Mouse (Mus musculus): ENCODE measurements around the gene Ubl7. TPM values are rescaled to one million over a fixed set of nuclear protein-coding genes. Genes with fewer than 3 reads are reported as not detected.

The Ubl7 gene
- polyA plus RNA-seq, 1 experiment from 2014 or later, result 104 TPM

DNA sequence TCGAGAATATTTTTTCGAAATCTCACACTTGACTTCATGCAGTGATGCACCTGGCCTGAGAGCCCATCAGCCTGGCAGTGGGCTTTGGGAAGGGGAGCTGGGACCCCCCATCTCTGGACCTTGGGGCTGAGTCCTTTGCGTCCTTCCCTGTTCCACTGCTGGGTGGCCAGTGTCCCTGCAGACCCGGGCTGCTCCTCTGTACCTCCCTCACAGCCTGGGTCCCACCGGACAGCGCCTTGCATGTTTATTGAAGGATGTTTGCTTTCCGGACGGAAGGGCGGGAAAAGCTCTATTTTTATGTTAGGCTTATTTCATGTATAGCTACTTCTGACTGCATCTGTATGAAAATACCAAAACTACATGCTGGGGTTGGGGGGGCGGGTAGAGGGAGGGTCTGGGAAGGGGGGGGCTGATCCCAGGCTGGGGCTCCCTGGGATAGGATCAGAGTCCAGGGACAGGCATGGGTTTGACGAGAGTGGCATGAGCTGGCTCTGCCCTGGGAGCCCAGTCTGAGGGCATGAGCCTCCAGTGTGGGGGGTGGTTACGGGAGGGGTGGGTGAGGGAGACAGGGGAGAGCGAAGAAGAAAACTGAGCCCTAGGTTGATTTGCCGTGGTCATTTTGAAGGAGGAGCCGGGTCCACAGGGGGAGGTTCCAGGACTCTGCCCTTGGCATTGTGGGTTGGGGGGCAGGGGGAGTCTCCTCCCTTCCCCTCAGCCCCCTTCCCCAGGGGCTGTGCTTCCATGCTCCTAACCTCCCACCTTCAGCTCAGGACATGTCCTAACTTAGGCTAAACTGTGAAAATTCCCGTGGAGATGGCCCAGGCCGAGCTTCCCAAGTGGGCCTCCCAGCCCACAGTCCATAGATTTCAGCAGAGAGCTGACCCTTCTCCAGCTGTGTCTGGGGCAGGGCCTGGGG, 51.3 kb downstream of the Ubl7 start:
- H3K36me3 ChIP-seq, result no peaks in the 10 kb centered on the region
- no peaks in the 10 kb centered on the region; the same call in 1 of the 2 replicates for H3K27me3 ChIP-seq (replicated peaks)
- H3K9ac ChIP-seq, result no peak overlapping the region
- ATAC-seq (ENCODE audit: insufficient number of reproducible peaks, low FRiP score), result no peak
- no peaks in the 10 kb centered on the region for H3K9me3 ChIP-seq (replicated peaks)
- no peak overlapping the region for H3K4me2 ChIP-seq
- H3K4me3 ChIP-seq, result no peak overlapping the region
- H3K27ac ChIP-seq (ENCODE audit: poor library complexity, severe bottlenecking), result no peak overlapping the region
- WGBS, result 56% methylated on average over 17 of the region's 17 CpGs
- H3K4me1 ChIP-seq (replicated peaks), result peaks cover 32% of the 10 kb centered on the region

DNA sequence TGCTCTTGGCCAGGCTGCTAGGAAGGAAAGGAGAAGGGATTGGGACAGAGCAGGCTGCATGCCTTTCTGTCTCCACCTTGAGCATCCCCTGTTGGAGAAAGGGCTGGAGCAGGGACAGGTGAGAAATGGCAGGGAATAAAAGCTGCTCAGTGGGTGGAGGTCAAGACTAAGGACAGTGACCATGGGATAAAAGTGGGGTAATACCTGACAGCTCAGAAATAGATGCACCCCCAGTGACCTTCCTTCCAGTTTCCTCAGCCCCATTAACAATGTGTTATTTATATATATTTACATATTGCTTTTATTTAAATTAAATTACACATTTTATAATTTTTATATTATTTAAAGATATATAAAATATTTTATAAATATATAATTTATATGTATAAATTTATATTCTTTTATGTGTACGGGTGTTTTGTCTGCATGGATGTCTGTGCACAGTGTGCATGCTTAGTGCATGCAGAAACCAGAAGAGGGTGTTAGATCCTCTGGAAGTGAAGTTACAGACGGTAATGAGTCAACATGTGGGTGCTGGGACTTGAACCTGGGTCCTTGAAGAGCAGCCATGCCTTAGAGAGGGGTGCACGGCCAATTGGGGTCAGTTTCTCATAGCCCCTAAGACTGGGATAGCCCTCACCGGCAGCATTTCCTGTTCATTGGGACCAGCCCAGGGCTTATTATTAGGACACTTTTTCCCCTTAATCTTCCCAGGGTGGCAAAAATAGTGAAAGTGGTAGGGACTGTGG, 52.6 kb downstream of the Ubl7 start:
- Histone ChIP-seq H3K9me3 (replicated peaks) (no peaks in the 10 kb centered on the region), H3K4me1 (replicated peaks) (peaks cover 40% of the 10 kb centered on the region), H3K4me3 (no peak overlapping the region), H3K27ac (ENCODE audit: poor library complexity, severe bottlenecking) (no peak overlapping the region), H3K27me3 (replicated peaks) (no peaks in the 10 kb centered on the region; the same call in 1 of the 2 replicates), H3K4me2 (no peak overlapping the region), H3K36me3 (no peaks in the 10 kb centered on the region), H3K9ac (no peak overlapping the region)
- ATAC-seq (ENCODE audit: insufficient number of reproducible peaks, low FRiP score), result no peak
- 81% methylated on average over 4 of the region's 4 CpGs for WGBS

DNA sequence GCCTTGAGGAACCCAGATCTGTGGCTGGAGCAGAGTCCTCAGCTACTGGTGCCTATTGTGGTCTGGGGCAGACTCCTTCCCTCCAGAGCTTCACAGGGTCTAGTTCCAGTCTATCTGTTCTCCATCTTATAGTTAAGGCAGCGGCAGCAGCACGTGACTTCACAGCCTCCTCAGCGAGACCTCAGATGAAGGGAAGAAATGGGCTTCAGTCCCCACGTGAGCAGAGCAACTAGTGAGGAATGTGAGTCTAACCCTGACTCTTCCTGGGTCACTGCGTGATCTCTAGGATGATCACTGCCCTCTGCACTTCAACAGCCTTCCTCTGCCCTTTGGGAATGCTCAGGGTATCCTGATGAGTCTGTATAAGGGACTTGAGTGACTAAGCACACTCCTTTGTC, 53.2 kb downstream of the Ubl7 start:
- Histone ChIP-seq H3K36me3 (no peaks in the 10 kb centered on the region), H3K9me3 (replicated peaks) (no peaks in the 10 kb centered on the region), H3K4me2 (no peak overlapping the region), H3K4me1 (replicated peaks) (peaks cover 40% of the 10 kb centered on the region), H3K9ac (no peak overlapping the region), H3K27ac (ENCODE audit: poor library complexity, severe bottlenecking) (no peak overlapping the region), H3K4me3 (no peak overlapping the region), H3K27me3 (replicated peaks) (no peaks in the 10 kb centered on the region; the same call in 1 of the 2 replicates)
- ATAC-seq (ENCODE audit: insufficient number of reproducible peaks, low FRiP score), result no peak
- WGBS, result 71% methylated on average over 5 of the region's 5 CpGs

DNA sequence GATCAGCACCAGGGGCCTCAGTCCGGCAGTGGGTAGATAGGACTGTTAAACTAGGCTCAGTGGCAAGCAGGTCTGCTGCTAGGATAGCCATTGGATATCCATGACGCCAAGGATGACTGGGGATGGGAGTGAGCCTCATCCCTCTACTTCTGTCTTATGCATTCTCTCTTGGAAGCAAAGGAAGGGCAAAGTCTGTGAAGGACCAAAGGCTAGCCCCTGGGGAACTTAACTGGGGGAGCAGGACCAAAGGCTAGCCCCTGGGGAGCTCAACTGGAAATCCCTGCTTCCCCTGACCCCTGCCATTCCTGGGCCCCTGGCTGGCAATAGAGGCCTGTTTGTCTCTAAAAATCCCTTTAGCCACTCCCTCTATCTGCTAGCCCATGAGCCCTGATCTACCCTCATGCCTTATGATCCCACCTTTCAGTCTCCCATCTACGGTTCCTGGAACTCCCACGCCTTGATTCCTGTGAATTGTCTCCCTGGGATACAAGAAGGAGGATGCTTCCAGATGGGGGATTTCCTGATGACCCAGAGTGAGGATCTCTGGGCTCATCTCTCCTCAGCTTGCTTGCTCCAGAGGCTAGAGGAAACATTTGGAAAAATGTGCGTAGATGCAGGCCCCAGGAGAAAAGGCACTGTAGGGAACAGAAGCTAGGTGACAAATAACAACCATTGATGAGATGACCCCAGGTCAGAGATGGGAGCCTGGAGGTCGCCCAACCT, 53.9 kb downstream of the Ubl7 start:
- Histone ChIP-seq H3K4me3 (no peak overlapping the region), H3K27ac (ENCODE audit: poor library complexity, severe bottlenecking) (no peak overlapping the region), H3K36me3 (no peaks in the 10 kb centered on the region), H3K27me3 (replicated peaks) (no peaks in the 10 kb centered on the region; the same call in 1 of the 2 replicates), H3K9ac (no peak overlapping the region), H3K9me3 (replicated peaks) (no peaks in the 10 kb centered on the region), H3K4me2 (no peak overlapping the region), H3K4me1 (replicated peaks) (peaks cover 37% of the 10 kb centered on the region)
- 83% methylated on average over 6 of the region's 6 CpGs for WGBS
- ATAC-seq (ENCODE audit: insufficient number of reproducible peaks, low FRiP score), result no peak

DNA sequence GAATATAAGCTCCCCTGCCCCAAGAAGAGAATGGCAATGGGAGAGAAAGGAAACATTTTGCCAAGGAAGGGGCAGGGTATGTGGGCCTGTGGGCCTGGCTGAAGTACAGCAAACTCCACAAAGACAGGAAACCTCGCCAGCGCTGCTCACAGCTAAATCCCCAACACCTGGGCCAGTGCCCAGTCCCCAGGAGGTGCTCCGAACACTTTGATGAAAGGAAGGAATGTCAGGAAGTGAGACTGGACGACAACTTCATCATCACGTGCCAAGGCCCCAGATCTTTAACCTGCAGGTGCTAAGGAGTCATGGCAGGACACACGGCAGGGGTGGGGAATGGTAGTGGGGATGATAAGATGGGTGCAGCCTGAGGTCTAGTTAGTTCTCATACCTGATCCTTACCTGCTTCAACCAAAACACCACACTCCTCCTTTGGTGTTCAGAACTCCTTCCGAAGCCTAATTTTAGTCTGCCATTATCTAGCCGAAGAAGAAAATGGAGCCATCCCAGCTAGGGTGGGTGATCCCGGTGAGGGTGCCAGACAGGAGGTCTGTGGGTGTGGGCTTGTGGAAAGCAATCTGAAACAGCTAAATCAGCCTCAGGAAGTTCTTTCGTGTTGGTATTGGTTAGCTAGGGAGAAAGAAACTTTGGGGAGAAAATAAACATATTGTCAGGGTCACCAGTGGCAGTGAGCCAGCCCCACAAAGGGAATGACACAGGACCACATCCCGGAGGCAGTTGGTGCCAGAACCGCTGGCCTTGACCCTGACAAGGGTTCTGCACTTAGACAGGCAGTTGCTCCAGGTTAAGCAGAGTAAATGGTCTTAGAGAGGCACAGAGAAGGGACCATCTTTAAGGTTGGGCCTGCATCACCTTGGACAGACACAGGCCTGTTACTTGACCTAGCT, 54.8 kb downstream of the Ubl7 start:
- Histone ChIP-seq H3K27me3 (replicated peaks) (no peaks in the 10 kb centered on the region; the same call in 1 of the 2 replicates), H3K27ac (ENCODE audit: poor library complexity, severe bottlenecking) (no peak overlapping the region), H3K9ac (no peak overlapping the region), H3K4me2 (no peak overlapping the region), H3K36me3 (no peaks in the 10 kb centered on the region), H3K4me3 (no peak overlapping the region), H3K4me1 (replicated peaks) (peaks cover 28% of the 10 kb centered on the region), H3K9me3 (replicated peaks) (no peaks in the 10 kb centered on the region)
- 55% methylated on average over 12 of the region's 12 CpGs for WGBS
- no peak for ATAC-seq (ENCODE audit: insufficient number of reproducible peaks, low FRiP score)

DNA sequence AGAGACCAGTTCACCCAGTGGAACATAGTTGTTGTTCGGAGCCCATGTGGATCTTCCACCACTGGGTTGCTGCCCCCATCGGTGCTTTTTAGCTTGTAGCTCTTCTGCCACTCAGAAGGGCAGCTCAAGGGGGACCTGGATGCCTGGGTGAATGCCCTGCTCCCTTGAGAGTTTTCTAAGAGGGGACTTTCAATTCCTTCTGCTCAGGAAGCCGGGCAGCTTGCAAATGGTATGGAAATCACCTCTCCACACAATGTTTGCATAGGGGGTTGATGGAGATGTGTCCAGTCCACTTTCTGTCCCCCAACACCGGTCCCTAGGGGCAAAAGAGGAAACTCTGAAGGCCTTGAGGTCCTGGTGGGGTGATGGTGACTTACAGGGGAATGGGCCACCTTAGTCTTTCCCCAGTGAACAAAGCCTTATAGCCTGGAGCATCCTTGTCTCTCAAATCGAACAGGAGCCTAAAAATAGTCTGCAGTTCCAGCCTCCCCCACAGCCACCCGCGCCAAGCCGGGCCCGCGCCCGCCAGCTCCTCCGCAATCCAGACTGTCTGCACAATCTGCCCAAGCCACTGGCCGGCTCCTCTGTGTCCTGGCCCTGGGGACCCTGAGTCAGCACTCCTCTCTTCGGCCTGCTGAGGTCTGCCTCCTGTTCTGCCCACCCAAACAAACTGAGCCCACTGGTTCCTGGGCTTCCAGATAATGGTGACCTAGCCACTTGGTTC, 56.6 kb downstream of the Ubl7 start:
- WGBS, result 45% methylated on average over 14 of the region's 14 CpGs

DNA sequence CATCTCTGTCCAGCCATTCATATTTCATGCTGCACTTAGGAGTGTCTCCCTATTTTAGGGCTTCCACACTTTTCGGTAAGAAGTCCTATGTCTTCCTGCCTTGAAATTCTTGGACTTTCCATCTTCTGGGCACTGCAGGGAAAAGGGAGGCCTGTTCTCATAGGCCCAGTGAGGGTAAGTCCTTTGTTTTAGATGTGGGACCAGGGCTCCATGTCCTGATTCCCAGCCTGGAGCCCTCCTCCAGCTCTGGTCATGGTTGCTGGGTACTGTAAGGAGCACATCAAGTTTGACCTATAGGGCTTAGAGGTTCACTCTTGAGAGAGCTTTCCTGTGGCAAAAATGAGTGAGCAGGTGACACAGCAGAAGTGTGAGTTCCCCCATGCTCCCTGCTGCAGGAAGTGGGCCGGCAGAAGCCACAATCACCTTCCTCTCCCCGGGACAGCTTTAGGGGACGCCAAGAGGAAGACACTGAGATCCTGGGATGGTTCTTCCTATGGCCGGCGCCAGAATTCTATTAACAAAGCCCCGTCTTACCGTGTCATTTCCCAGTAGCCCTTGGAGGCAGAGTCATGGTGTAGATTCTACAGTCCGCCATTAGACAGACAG, 57.5 kb downstream of the Ubl7 start:
- Histone ChIP-seq H3K4me3 (no peak overlapping the region), H3K27me3 (replicated peaks) (no peaks in the 10 kb centered on the region; the same call in 1 of the 2 replicates), H3K36me3 (no peaks in the 10 kb centered on the region), H3K4me1 (replicated peaks) (peaks cover 28% of the 10 kb centered on the region), H3K9me3 (replicated peaks) (no peaks in the 10 kb centered on the region), H3K4me2 (no peak overlapping the region), H3K9ac (no peak overlapping the region), H3K27ac (ENCODE audit: poor library complexity, severe bottlenecking) (no peak overlapping the region)
- 85% methylated on average over 9 of the region's 9 CpGs for WGBS
- ATAC-seq (ENCODE audit: insufficient number of reproducible peaks, low FRiP score), result no peak

More for the DNA sequence above, 56.6 kb downstream of the Ubl7 start:
- Histone ChIP-seq H3K4me2 (no peak overlapping the region), H3K9ac (no peak overlapping the region), H3K4me1 (replicated peaks) (peaks cover 27% of the 10 kb centered on the region), H3K4me3 (no peak overlapping the region), H3K9me3 (replicated peaks) (no peaks in the 10 kb centered on the region), H3K36me3 (no peaks in the 10 kb centered on the region), H3K27me3 (replicated peaks) (no peaks in the 10 kb centered on the region; the same call in 1 of the 2 replicates), H3K27ac (ENCODE audit: poor library complexity, severe bottlenecking) (no peak overlapping the region)
- ATAC-seq (ENCODE audit: insufficient number of reproducible peaks, low FRiP score), result no peak

DNA sequence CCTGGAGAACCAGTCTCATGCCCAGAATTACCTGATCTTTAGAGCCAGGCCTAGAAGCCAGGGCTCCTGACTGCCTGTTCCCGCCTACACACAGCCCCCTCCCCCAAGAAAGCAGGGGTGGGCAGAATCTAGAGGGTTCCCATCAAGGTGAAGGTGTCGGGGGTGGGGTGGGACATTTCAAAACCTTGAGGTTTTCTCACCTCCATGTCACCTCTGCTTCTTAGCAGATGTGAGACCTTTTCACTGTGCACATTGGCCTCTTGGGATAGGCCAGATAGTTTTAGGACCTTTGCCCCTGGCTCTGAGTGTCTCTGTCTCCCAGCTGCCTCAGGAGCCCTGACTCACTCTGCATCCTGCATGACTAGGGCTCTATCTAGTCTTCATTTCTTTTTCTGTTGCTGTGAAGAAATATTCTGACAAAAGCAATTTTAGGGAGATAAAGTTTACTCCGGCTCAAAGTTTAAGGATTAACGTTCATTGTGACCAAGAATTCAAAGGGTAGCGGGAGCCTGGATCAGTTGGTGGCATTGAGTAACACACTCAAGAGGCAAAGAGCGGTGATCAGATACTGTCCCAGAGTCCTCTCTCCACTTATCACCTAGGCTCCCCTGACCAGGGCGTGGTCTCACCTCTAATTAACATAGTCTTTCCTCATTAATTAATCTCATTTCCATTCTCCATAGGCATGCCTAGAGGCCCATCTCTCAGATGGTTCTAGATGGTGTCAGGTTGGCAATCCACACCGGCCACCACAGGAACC, 58.2 kb downstream of the Ubl7 start:
- no peaks in the 10 kb centered on the region for H3K36me3 ChIP-seq

More for the DNA sequence above, 58.2 kb downstream of the Ubl7 start:
- Histone ChIP-seq H3K9ac (no peak overlapping the region), H3K4me2 (no peak overlapping the region), H3K4me1 (replicated peaks) (peaks cover 34% of the 10 kb centered on the region), H3K9me3 (replicated peaks) (no peaks in the 10 kb centered on the region), H3K27ac (ENCODE audit: poor library complexity, severe bottlenecking) (no peak overlapping the region), H3K4me3 (no peak overlapping the region), H3K27me3 (replicated peaks) (no peaks in the 10 kb centered on the region; the same call in 1 of the 2 replicates)
- 76% methylated on average over 8 of the region's 8 CpGs for WGBS
- ATAC-seq (ENCODE audit: insufficient number of reproducible peaks, low FRiP score), result no peak
